Mouse (Mus musculus): Measurements from ENCODE around the gene Grik3. TPM values are rescaled to one million over a fixed set of nuclear protein-coding genes. Genes with fewer than 3 reads are reported as not detected.

Gene Grik3
- total and polyA plus RNA-seq, 2 experiments from 2014 or later = 3.3 to 24.6 TPM

GRCm38 (mm10) chr4:125489901-125490590, 454 bp upstream of the Grik3 start:
- peak overlapping the region; percentile 59 for H3K4me3 ChIP-seq (ENCODE audit: low read depth, low read length)
- H3K36me3 ChIP-seq (ENCODE audit: insufficient read depth, low read length) = no peaks in the 10 kb centered on the region
- H3K4me2 ChIP-seq (ENCODE audit: low read depth, low read length, poor library complexity, severe bottlenecking) = peak overlapping the region; percentile 68
- peaks cover 5% of the 10 kb centered on the region; the same call in 1 of the 2 replicates for H3K4me1 ChIP-seq (ENCODE audit: insufficient read depth, low read length)
- peaks cover 39% of the 10 kb centered on the region for H3K27me3 ChIP-seq (ENCODE audit: insufficient read depth, low read length)
- 2% methylated on average over 62 of the region's 81 CpGs for WGBS
- H3K9ac ChIP-seq (replicated peaks; ENCODE audit: low read length, poor library complexity, severe bottlenecking) = peak overlapping the region; percentile 73
- ATAC-seq (ENCODE audit: low FRiP score) (peak; percentile 71), DNase-seq (ENCODE audit: low spot score) (peak; percentile 70)
- no peak for TF ChIP-seq CTCF (IDR thresholded peaks at IDR 0.05)
- peak overlapping the region; percentile 77 for H3K27ac ChIP-seq (ENCODE audit: low read depth, low read length)
- H3K9me3 ChIP-seq (ENCODE audit: low read length) = no peaks in the 10 kb centered on the region

GRCm38 (mm10) chr4:125491505-125492121, 1.1 kb downstream of the Grik3 start:
- ATAC-seq (ENCODE audit: low FRiP score) (no peak), DNase-seq (ENCODE audit: low spot score) (no peak)
- peaks cover 37% of the 10 kb centered on the region for H3K27me3 ChIP-seq (ENCODE audit: insufficient read depth, low read length)
- under 1% methylated on average over 42 of the region's 42 CpGs for WGBS
- peak overlapping the region; percentile 73 for H3K9ac ChIP-seq (replicated peaks; ENCODE audit: low read length, poor library complexity, severe bottlenecking)
- peak overlapping the region; percentile 68 for H3K4me2 ChIP-seq (ENCODE audit: low read depth, low read length, poor library complexity, severe bottlenecking)
- H3K4me1 ChIP-seq (ENCODE audit: insufficient read depth, low read length) = peaks cover 5% of the 10 kb centered on the region; the same call in 1 of the 2 replicates
- TF ChIP-seq CTCF (IDR thresholded peaks at IDR 0.05) = no peak
- peak overlapping the region; percentile 59 for H3K4me3 ChIP-seq (ENCODE audit: low read depth, low read length)
- no peaks in the 10 kb centered on the region for H3K9me3 ChIP-seq (ENCODE audit: low read length)
- H3K36me3 ChIP-seq (ENCODE audit: insufficient read depth, low read length) = no peaks in the 10 kb centered on the region
- H3K27ac ChIP-seq (ENCODE audit: low read depth, low read length) = peak overlapping the region; percentile 48; the same call in 1 of the 2 replicates

GRCm38 (mm10) chr4:125492122-125492505, 1.6 kb downstream of the Grik3 start:
- H3K36me3 ChIP-seq (ENCODE audit: insufficient read depth, low read length) = no peaks in the 10 kb centered on the region
- ATAC-seq (ENCODE audit: low FRiP score) = no peak
- no peak for TF ChIP-seq CTCF (IDR thresholded peaks at IDR 0.05)
- H3K9me3 ChIP-seq (ENCODE audit: low read length) = no peaks in the 10 kb centered on the region
- H3K4me3 ChIP-seq (ENCODE audit: low read depth, low read length) = peak overlapping the region; percentile 59
- peaks cover 3% of the 10 kb centered on the region; the same call in 1 of the 2 replicates for H3K4me1 ChIP-seq (ENCODE audit: insufficient read depth, low read length)
- peak overlapping the region; percentile 73; the same call in 1 of the 2 replicates for H3K9ac ChIP-seq (replicated peaks; ENCODE audit: low read length, poor library complexity, severe bottlenecking)
- H3K27me3 ChIP-seq (ENCODE audit: insufficient read depth, low read length) = peaks cover 37% of the 10 kb centered on the region
- H3K27ac ChIP-seq (ENCODE audit: low read depth, low read length) = no peak overlapping the region
- WGBS = 20% methylated on average over 9 of the region's 9 CpGs
- peak overlapping the region; percentile 68 for H3K4me2 ChIP-seq (ENCODE audit: low read depth, low read length, poor library complexity, severe bottlenecking)
- DNase-seq (ENCODE audit: low spot score) = no peak

GRCm38 (mm10) chr4:125492706-125493105, 2.2 kb downstream of the Grik3 start:
- H3K4me3 ChIP-seq (ENCODE audit: low read depth, low read length) = peak overlapping the region; percentile 59
- H3K27ac ChIP-seq (ENCODE audit: low read depth, low read length) = no peak overlapping the region
- H3K4me1 ChIP-seq (ENCODE audit: insufficient read depth, low read length) = peaks cover 3% of the 10 kb centered on the region; the same call in 1 of the 2 replicates
- DNase-seq (ENCODE audit: low spot score) (peak; percentile 60), ATAC-seq (ENCODE audit: low FRiP score) (no peak)
- H3K9ac ChIP-seq (replicated peaks; ENCODE audit: low read length, poor library complexity, severe bottlenecking) = 0 out of 2 replicates have a peak overlapping the region, but pooled peaks have one; percentile 33
- H3K27me3 ChIP-seq (ENCODE audit: insufficient read depth, low read length) = peaks cover 37% of the 10 kb centered on the region
- TF ChIP-seq CTCF (IDR thresholded peaks at IDR 0.05) = no peak
- H3K9me3 ChIP-seq (ENCODE audit: low read length) = no peaks in the 10 kb centered on the region
- no peaks in the 10 kb centered on the region for H3K36me3 ChIP-seq (ENCODE audit: insufficient read depth, low read length)
- WGBS = 25% methylated on average over 9 of the region's 9 CpGs
- peak overlapping the region; percentile 68 for H3K4me2 ChIP-seq (ENCODE audit: low read depth, low read length, poor library complexity, severe bottlenecking)

GRCm38 (mm10) chr4:125493124-125493523, 2.6 kb downstream of the Grik3 start:
- no peak for ATAC-seq (ENCODE audit: low FRiP score)
- Histone ChIP-seq H3K4me1 (ENCODE audit: insufficient read depth, low read length) (peaks cover 5% of the 10 kb centered on the region; the same call in 1 of the 2 replicates), H3K9ac (replicated peaks; ENCODE audit: low read length, poor library complexity, severe bottlenecking) (peak overlapping the region; percentile 33; the same call in 1 of the 2 replicates), H3K36me3 (ENCODE audit: insufficient read depth, low read length) (no peaks in the 10 kb centered on the region), H3K4me2 (ENCODE audit: low read depth, low read length, poor library complexity, severe bottlenecking) (peak overlapping the region; percentile 68), H3K27me3 (ENCODE audit: insufficient read depth, low read length) (peaks cover 36% of the 10 kb centered on the region), H3K4me3 (ENCODE audit: low read depth, low read length) (peak overlapping the region; percentile 19), H3K27ac (ENCODE audit: low read depth, low read length) (0 out of 2 replicates have a peak overlapping the region, but pooled peaks have one; percentile 7), H3K9me3 (ENCODE audit: low read length) (no peaks in the 10 kb centered on the region)
- no peak for DNase-seq (ENCODE audit: low spot score)
- 9% methylated on average over 8 of the region's 8 CpGs for WGBS
- peak; percentile 64 for TF ChIP-seq CTCF (IDR thresholded peaks at IDR 0.05)

- H3K27me3 ChIP-seq (ENCODE audit: insufficient read depth, low read length) = 0 out of 2 replicates have a peak, but pooled peaks cover 17% of the 10 kb centered on the region
- peak; percentile 66 for TF ChIP-seq CTCF (IDR thresholded peaks at IDR 0.05)
- ATAC-seq (ENCODE audit: low FRiP score) = no peak
Observed at GRCm38 (mm10) chr4:125495477-125495876, 5.0 kb downstream of the Grik3 start.

More at GRCm38 (mm10) chr4:125495477-125495876, 5.0 kb downstream of the Grik3 start:
- Histone ChIP-seq H3K27ac (ENCODE audit: low read depth, low read length) (no peak overlapping the region), H3K4me2 (ENCODE audit: low read depth, low read length, poor library complexity, severe bottlenecking) (peak overlapping the region; percentile 68; the same call in 1 of the 2 replicates), H3K9me3 (ENCODE audit: low read length) (no peaks in the 10 kb centered on the region), H3K9ac (replicated peaks; ENCODE audit: low read length, poor library complexity, severe bottlenecking) (no peak overlapping the region), H3K36me3 (ENCODE audit: insufficient read depth, low read length) (no peaks in the 10 kb centered on the region), H3K4me1 (ENCODE audit: insufficient read depth, low read length) (peaks cover 6% of the 10 kb centered on the region; the same call in 1 of the 2 replicates), H3K4me3 (ENCODE audit: low read depth, low read length) (no peak overlapping the region)
- DNase-seq (ENCODE audit: low spot score) = no peak
- WGBS = 33% methylated on average over 8 of the region's 8 CpGs

Data from midbrain, postnatal 0 days (tissue).